Mouse (Mus musculus) bone marrow, adult 2 months (tissue): ENCODE measurements around the gene Slc3a2. TPM values are rescaled to one million over a fixed set of nuclear protein-coding genes. Genes with fewer than 3 reads are reported as not detected.

Experiments used
- H3K27ac ChIP-seq: fragments of 200-500 bp; 2 replicates; pipeline ENCODE4 v1.5.1; 2012; ENCODE audit warnings: low read depth, mild to moderate bottlenecking, control low read depth, inconsistent platforms, low read length; ENCODE audit not compliant: control insufficient read depth, poor library complexity, insufficient read depth
- H3K4me1 ChIP-seq: fragments of 200-500 bp; 2 replicates; pipeline ENCODE4 v1.6.1; 2011; ENCODE audit warnings: low read length; ENCODE audit not compliant: control insufficient read depth, insufficient read depth
- H3K4me3 ChIP-seq: fragments of 200-500 bp; replicated peaks from 2 replicates; pipeline ENCODE3; 2011; ENCODE audit warnings: mild to moderate bottlenecking, low read depth, low read length, control low read depth; ENCODE audit not compliant: control insufficient read depth
- CTCF ChIP-seq: fragments of 200-500 bp; IDR thresholded peaks from 2 replicates; pipeline ENCODE4 v1.5.1; 2011; ENCODE audit warnings: low read length, control low read depth; ENCODE audit not compliant: control insufficient read depth, insufficient read depth
- POLR2A ChIP-seq: fragments of 200-500 bp; IDR thresholded peaks from 2 replicates; pipeline ENCODE4 v1.6.1; 2011; ENCODE audit warnings: low read depth, mild to moderate bottlenecking, control low read depth, low read length, borderline replicate concordance; ENCODE audit not compliant: control insufficient read depth
- WGBS: fragments of 180-500 bp; shearing (Covaris S2); methylation state at CpG from one replicate; pipeline ENCODE4 v1.1.7; 2018; 5-methylcytosine and 5-hydroxymethylcytosine counted together
- polyA plus RNA-seq: library from polyadenylated mRNA; stranded (reverse); fragments of >200 nt; gene quantifications from 2 replicates; pipeline ENCODE4 v1.2.4, GENCODE M21; 2011; ENCODE audit warnings: low replicate concordance; ENCODE audit not compliant: missing spikeins, insufficient read depth, insufficient read length

The Slc3a2 gene
- polyA plus RNA-seq, 1 experiment = 65.7 TPM

DNA sequence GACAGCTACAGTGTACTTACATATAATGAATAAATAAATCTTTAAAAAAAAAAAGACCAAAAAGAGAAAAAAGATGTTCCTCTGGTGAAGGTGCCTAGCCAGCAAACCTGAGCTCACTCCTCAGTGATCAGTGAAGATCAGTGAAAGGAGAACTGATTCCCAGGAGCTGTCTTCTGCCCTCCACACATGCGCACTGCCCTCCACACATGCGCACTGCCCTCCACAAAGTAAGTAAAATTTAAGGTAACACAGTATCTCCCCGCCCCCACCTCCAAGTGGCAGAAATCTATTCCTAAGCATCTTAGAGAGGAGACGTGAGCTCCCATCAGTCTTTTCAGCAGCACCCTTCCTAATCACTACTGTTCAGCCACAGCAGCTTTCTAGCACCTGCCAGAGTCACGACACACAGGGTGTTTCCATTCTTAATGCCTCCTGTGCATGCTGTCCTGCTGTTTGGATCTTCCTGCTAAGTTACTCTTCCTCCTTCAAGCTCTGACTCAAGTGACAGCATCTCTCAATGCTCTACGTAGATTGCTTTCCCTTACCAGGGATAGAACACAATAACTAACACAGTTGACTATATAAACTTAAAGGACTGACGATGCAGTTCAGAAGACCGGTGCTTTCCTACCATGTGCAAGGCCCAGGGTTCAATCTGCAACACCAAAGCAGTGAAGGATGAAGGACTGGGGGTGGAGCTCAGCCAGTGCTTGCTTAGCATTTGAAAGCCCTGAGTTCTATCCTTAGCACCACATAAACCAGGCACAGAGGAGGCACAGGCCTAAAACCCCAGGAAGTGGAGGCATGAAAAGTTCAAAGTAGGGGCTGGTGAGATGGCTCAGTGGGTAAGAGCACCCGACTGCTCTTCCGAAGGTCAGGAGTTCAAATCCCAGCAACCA is 7.1 kb downstream of the Slc3a2 start:
- TF ChIP-seq CTCF (no peak), POLR2A (no peak)
- H3K4me1 ChIP-seq = peaks cover 4% of the 10 kb centered on the region; the same call in 1 of the 2 replicates
- H3K27ac ChIP-seq = peak overlapping the region; percentile 70
- 84% methylated on average over 10 of the region's 10 CpGs for WGBS
- H3K4me3 ChIP-seq = no peak overlapping the region

- H3K4me3 ChIP-seq = peak overlapping the region; percentile 35
- peaks cover 4% of the 10 kb centered on the region; the same call in 1 of the 2 replicates for H3K4me1 ChIP-seq
- peak overlapping the region; percentile 86 for H3K27ac ChIP-seq
- TF ChIP-seq CTCF = no peak
- TF ChIP-seq POLR2A = no peak
- WGBS = 64% methylated on average over 10 of the region's 10 CpGs
These were observed 8.3 kb downstream of the Slc3a2 start for GRCm38 (mm10) chr19:8714653-8715481.

GRCm38 (mm10) chr19:8713997-8714652 is 9.0 kb downstream of the Slc3a2 start:
- Histone ChIP-seq H3K27ac (peak overlapping the region; percentile 95), H3K4me3 (peak overlapping the region; percentile 100), H3K4me1 (peaks cover 4% of the 10 kb centered on the region; the same call in 1 of the 2 replicates)
- WGBS = 8% methylated on average over 13 of the region's 13 CpGs
- no peak for TF ChIP-seq CTCF
- TF ChIP-seq POLR2A = no peak

- Histone ChIP-seq H3K4me3 (peak overlapping the region; percentile 100), H3K27ac (peak overlapping the region; percentile 95), H3K4me1 (peaks cover 3% of the 10 kb centered on the region; the same call in 1 of the 2 replicates)
- under 1% methylated on average over 51 of the region's 51 CpGs for WGBS
- peak; percentile 92 for TF ChIP-seq CTCF
- peak; percentile 99 for TF ChIP-seq POLR2A
These were observed 9.7 kb downstream of the Slc3a2 start for GRCm38 (mm10) chr19:8713306-8713996.

- under 1% methylated on average over 13 of the region's 13 CpGs for WGBS
- Histone ChIP-seq H3K27ac (peak overlapping the region; percentile 95), H3K4me3 (peak overlapping the region; percentile 100), H3K4me1 (peaks cover 3% of the 10 kb centered on the region; the same call in 1 of the 2 replicates)
- TF ChIP-seq POLR2A (no peak), CTCF (no peak)
These were observed 10.3 kb downstream of the Slc3a2 start for GRCm38 (mm10) chr19:8712870-8713305.

GRCm38 (mm10) chr19:8711949-8712869 is 11.0 kb downstream of the Slc3a2 start:
- Histone ChIP-seq H3K27ac (peak overlapping the region; percentile 95), H3K4me3 (peak overlapping the region; percentile 100), H3K4me1 (peaks cover 3% of the 10 kb centered on the region; the same call in 1 of the 2 replicates)
- TF ChIP-seq POLR2A = no peak
- no peak for TF ChIP-seq CTCF
- 28% methylated on average over 10 of the region's 10 CpGs for WGBS
